Mouse (Mus musculus) midbrain, embryonic 13.5 days (tissue): ENCODE measurements around the gene Kifc1. TPM values are rescaled to one million over a fixed set of nuclear protein-coding genes. Genes with fewer than 3 reads are reported as not detected.
A peak's percentile ranks its signal among the peaks of the same experiment; 100 is the strongest.

Source experiments
- ATAC-seq: fragments of 200-750 bp; cut with Nextera tagmentation; 2 replicates; pipeline ENCODE4 v1.8.0; 2017; ENCODE audit warnings: mild to moderate bottlenecking, moderate TSS enrichment, moderate library complexity
- H3K27ac ChIP-seq: fragments of 300-500 bp; sonication (generic); 2 replicates; pipeline ENCODE4 v1.5.1; 2015; ENCODE audit warnings: inconsistent platforms, mild to moderate bottlenecking, moderate library complexity
- H3K27me3 ChIP-seq: fragments of 300-500 bp; sonication (generic); 2 replicates; pipeline ENCODE4 v1.6.1; 2015; ENCODE audit warnings: mild to moderate bottlenecking, inconsistent platforms
- H3K36me3 ChIP-seq: fragments of 300-500 bp; sonication (generic); 2 replicates; pipeline ENCODE4 v1.6.1; 2015; ENCODE audit warnings: mild to moderate bottlenecking, inconsistent platforms
- H3K4me1 ChIP-seq: fragments of 300-500 bp; sonication (generic); replicated peaks from 2 replicates; pipeline ENCODE4 v1.6.1; 2015; ENCODE audit warnings: inconsistent platforms
- H3K4me2 ChIP-seq: fragments of 300-500 bp; sonication (generic); replicated peaks from 2 replicates; pipeline ENCODE4 v1.6.1; 2015; ENCODE audit warnings: moderate library complexity, mild to moderate bottlenecking, inconsistent platforms
- H3K4me3 ChIP-seq: fragments of 300-500 bp; sonication (generic); replicated peaks from 2 replicates; pipeline ENCODE4 v1.5.1; 2015; ENCODE audit warnings: mild to moderate bottlenecking, inconsistent platforms
- H3K9ac ChIP-seq: fragments of 300-500 bp; sonication (generic); replicated peaks from 2 replicates; pipeline ENCODE4 v1.6.1; 2015; ENCODE audit warnings: mild to moderate bottlenecking, inconsistent platforms
- H3K9me3 ChIP-seq: fragments of 300-500 bp; sonication (generic); 2 replicates; pipeline ENCODE4 v1.6.1; 2016; ENCODE audit warnings: mild to moderate bottlenecking, inconsistent platforms
- WGBS: fragments of 180-500 bp; shearing (Covaris S2); methylation state at CpG from one replicate; pipeline ENCODE4 v1.1.7; 2015; 5-methylcytosine and 5-hydroxymethylcytosine counted together
- polyA plus RNA-seq: library from polyadenylated mRNA; unstranded; fragments of >200 nt; fragmentation: Nextera tagmentation; extraction: Ambion mirVana; gene quantifications from 2 replicates; pipeline ENCODE4 v1.2.1, GENCODE M21; 2015

Kifc1 gene
- polyA plus RNA-seq = 2.9 and 3.0 TPM in 2 replicates

DNA sequence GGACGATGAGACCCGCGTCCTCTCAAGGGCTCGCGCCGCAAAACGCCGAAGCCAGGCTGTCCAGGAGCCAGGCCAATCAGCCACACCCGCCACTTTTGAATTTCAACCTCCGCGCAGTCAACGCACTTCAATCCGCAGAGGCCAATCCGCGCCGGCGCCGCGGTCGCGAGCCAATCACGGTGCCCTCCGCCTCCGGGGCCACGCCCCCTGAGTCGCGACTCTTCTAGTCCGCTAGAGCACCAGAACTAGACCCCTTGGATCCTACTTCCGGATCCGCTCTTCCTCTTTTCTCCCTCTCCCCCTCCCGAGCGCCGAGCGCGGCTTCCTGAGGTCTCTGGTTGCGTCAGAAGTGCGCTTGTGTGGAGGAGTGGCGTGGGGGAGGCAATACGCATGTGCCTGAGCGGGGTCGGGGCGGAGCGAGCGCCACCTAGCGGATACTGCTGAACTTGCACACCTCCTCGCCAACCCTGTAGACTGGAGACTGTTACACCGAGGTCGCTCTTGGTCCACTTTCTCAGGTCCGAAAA, at the start of gene Kifc1:
Kifc1 (minus strand) TSS at position 129 of the 527 bp plus-strand sequence.
- Histone ChIP-seq H3K36me3 (peaks cover 4% of the 10 kb centered on the region; the same call in 1 of the 2 replicates), H3K4me2 (peak within 1 kb of the TSS; percentile 72), H3K27me3 (peaks cover 3% of the 10 kb centered on the region; the same call in 1 of the 2 replicates), H3K4me1 (peaks cover 19% of the 10 kb centered on the region), H3K9ac (peak within 1 kb of the TSS; percentile 69), H3K4me3 (peak within 1 kb of the TSS; percentile 64), H3K9me3 (no peaks in the 10 kb centered on the region), H3K27ac (0 out of 2 replicates have a peak within 1 kb of the TSS, but pooled peaks have one; percentile 25)
- peak; percentile 99 for ATAC-seq
- WGBS = under 1% methylated on average over 49 of the region's 49 CpGs

DNA sequence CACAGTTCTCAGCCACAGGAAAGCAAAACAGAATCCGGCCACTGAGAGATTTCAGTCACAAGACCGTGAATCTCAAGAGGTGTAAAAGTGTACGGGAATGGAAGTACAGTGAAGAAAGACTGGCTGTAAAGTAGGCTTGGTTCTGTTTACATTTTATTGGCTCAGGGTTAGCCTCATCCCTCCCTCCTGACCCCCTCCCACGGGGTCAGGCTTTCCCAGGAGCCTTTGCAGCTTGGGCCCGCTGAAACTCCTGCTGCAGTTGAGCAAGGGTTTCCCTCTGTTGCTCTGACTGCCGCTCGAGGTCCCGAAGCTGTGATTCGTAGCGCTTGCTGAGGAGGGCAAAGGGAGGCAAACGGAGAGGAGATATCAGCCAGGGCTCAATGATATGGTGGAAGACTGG, 48.3 kb upstream of the Kifc1 start:
- H3K4me1 ChIP-seq = peaks cover 26% of the 10 kb centered on the region
- WGBS = 86% methylated on average over 11 of the region's 11 CpGs

GRCm38 (mm10) chr17:33936993-33937392, 46.5 kb upstream of the Kifc1 start:
- peaks cover 65% of the 10 kb centered on the region for H3K36me3 ChIP-seq
- H3K27me3 ChIP-seq = no peaks in the 10 kb centered on the region
- peaks cover 23% of the 10 kb centered on the region for H3K4me1 ChIP-seq
- H3K4me2 ChIP-seq = no peak overlapping the region
- H3K27ac ChIP-seq = no peak overlapping the region
- H3K9me3 ChIP-seq = no peaks in the 10 kb centered on the region
- H3K4me3 ChIP-seq = no peak overlapping the region
- WGBS = 83% methylated on average over 15 of the region's 15 CpGs
- H3K9ac ChIP-seq = no peak overlapping the region
- ATAC-seq = no peak

More for the DNA sequence above, 48.3 kb upstream of the Kifc1 start:
- Histone ChIP-seq H3K36me3 (peaks cover 60% of the 10 kb centered on the region), H3K27me3 (no peaks in the 10 kb centered on the region), H3K4me2 (peak overlapping the region; percentile 99), H3K4me3 (peak overlapping the region; percentile 88; the same call in 1 of the 2 replicates), H3K27ac (no peak overlapping the region), H3K9ac (0 out of 2 replicates have a peak overlapping the region, but pooled peaks have one; percentile 85), H3K9me3 (no peaks in the 10 kb centered on the region)
- no peak for ATAC-seq

- 89% methylated on average over 21 of the region's 21 CpGs for WGBS
- no peaks in the 10 kb centered on the region for H3K9me3 ChIP-seq
- no peak for ATAC-seq
- no peak overlapping the region for H3K9ac ChIP-seq
- H3K4me2 ChIP-seq = no peak overlapping the region
- H3K27ac ChIP-seq = no peak overlapping the region
- H3K4me1 ChIP-seq = peaks cover 22% of the 10 kb centered on the region
- H3K36me3 ChIP-seq = peaks cover 64% of the 10 kb centered on the region
- no peak overlapping the region for H3K4me3 ChIP-seq
- H3K27me3 ChIP-seq = no peaks in the 10 kb centered on the region
These were observed 45.1 kb upstream of the Kifc1 start for GRCm38 (mm10) chr17:33935422-33936055.

DNA sequence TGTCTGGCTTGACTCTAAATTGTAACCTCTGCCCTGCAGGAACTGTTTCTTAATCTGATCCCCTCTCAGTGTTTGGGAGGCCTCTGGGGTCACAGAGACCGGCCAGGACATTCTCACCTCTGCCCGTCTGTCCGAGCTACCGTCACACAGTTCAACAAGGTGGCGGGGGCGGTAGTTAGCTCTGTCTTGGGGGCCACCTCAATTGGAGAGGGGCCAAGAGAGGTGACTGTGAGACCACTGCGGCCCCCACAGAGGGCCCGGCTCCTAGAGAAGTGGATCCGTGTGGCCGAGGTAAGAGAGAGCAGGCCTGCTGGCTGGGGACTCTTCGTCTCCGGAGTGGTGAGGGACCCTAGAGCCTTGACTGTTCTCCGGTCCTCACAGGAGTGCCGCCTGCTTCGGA, 42.5 kb upstream of the Kifc1 start:
- Histone ChIP-seq H3K4me3 (no peak overlapping the region), H3K4me2 (no peak overlapping the region), H3K27ac (no peak overlapping the region), H3K9ac (no peak overlapping the region; the same call in 1 of the 2 replicates), H3K4me1 (peaks cover 25% of the 10 kb centered on the region), H3K36me3 (peaks cover 55% of the 10 kb centered on the region), H3K9me3 (no peaks in the 10 kb centered on the region), H3K27me3 (no peaks in the 10 kb centered on the region)
- no peak for ATAC-seq
- WGBS = 97% methylated on average over 15 of the region's 15 CpGs

- H3K4me2 ChIP-seq = no peak overlapping the region
- H3K9ac ChIP-seq = no peak overlapping the region
- H3K27ac ChIP-seq = no peak overlapping the region
- H3K4me3 ChIP-seq = no peak overlapping the region
- H3K27me3 ChIP-seq = no peaks in the 10 kb centered on the region
- H3K4me1 ChIP-seq = peaks cover 28% of the 10 kb centered on the region
- H3K9me3 ChIP-seq = no peaks in the 10 kb centered on the region
- ATAC-seq = no peak
- peaks cover 56% of the 10 kb centered on the region for H3K36me3 ChIP-seq
- WGBS = 83% methylated on average over 14 of the region's 14 CpGs
These were observed 42.0 kb upstream of the Kifc1 start for GRCm38 (mm10) chr17:33932448-33932847.

DNA sequence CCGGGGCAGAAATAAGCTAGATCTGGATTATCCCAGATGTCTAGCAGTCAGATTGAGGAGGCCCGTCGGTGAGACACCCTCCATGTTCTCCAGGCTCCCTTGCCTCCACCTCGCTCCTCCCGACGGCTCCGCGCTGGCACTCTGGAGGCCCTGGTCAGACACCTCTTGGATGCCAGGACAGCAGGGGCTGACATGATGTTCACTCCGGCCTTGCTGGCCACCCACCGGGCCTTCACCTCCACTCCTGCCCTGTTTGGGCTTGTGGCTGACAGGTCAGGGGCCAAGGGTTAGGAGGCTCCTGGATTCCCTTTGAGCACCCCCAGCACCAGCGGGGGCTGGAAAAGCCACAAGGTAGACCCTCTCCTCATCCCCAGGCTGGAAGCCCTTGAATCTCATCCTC, 41.5 kb upstream of the Kifc1 start:
- Histone ChIP-seq H3K4me2 (no peak overlapping the region), H3K9me3 (no peaks in the 10 kb centered on the region), H3K4me1 (peaks cover 28% of the 10 kb centered on the region), H3K9ac (no peak overlapping the region), H3K27me3 (no peaks in the 10 kb centered on the region), H3K27ac (no peak overlapping the region), H3K4me3 (no peak overlapping the region), H3K36me3 (peaks cover 53% of the 10 kb centered on the region)
- ATAC-seq = no peak
- 90% methylated on average over 11 of the region's 11 CpGs for WGBS

- Histone ChIP-seq H3K9me3 (no peaks in the 10 kb centered on the region), H3K36me3 (peaks cover 52% of the 10 kb centered on the region), H3K4me1 (peaks cover 28% of the 10 kb centered on the region), H3K27me3 (no peaks in the 10 kb centered on the region), H3K9ac (peak overlapping the region; percentile 95), H3K4me3 (peak overlapping the region; percentile 94), H3K4me2 (peak overlapping the region; percentile 100), H3K27ac (no peak overlapping the region)
- 36% methylated on average over 18 of the region's 18 CpGs for WGBS
- ATAC-seq = no peak
These were observed 40.9 kb upstream of the Kifc1 start for GRCm38 (mm10) chr17:33931159-33931866.

GRCm38 (mm10) chr17:33930280-33931158, 40.1 kb upstream of the Kifc1 start:
- WGBS = under 1% methylated on average over 45 of the region's 45 CpGs
- ATAC-seq = peak; percentile 8; the same call in 1 of the 2 replicates
- Histone ChIP-seq H3K4me2 (peak overlapping the region; percentile 100), H3K27me3 (no peaks in the 10 kb centered on the region), H3K9ac (peak overlapping the region; percentile 95), H3K9me3 (no peaks in the 10 kb centered on the region), H3K36me3 (peaks cover 52% of the 10 kb centered on the region), H3K27ac (peak overlapping the region; percentile 96), H3K4me3 (peak overlapping the region; percentile 94), H3K4me1 (peaks cover 28% of the 10 kb centered on the region)

DNA sequence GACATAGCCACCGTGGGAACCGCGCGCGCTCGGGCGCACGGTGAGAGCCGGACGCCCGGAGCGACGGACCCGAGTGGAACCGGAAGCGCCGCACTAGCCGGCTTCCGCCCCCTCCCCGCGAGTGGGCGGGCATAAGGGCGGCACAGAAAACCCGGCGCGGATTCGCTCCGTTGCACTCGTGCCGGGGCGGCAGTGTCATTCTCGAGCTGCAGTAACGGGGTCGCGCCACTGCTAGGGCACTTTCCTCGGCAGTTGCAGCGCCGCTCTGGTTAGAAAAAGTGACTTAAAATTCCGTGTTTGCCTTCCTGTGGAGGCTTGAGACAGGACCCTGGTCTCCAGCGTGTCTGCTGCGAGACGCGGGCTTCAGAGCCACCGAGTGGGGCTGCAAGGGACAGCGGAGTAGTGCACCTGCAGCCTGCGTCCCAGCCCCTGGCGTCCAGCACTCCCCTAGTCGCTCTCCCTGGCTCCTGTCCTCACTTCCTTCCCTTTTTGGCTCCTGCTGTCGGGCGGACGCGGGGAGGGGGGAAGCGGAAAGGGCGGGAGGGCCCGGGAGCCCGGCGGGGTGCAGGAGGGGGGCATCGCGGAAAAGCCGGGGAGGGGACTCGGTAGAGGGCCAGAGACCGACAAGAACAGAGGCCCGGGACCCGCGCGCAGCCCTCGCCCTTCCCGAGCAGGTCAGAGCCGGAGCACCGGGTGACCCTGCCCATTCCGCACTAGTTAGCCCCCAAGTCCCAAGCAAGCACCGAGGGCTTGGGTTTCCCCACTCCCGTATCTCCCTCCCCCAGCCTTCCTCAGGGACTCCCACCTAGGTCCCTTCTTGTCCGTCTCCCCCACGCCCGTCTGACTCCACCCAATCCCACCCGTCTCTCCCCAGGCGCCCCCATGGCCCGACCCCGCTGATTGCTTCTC, 39.2 kb upstream of the Kifc1 start, which contains the start of gene Rgl2:
Rgl2 (plus strand) TSS at position 173 of the 909 bp plus-strand sequence.
- peak within 1 kb of the TSS; percentile 94 for H3K4me3 ChIP-seq
- peak within 1 kb of the TSS; percentile 95 for H3K9ac ChIP-seq
- H3K27me3 ChIP-seq = no peaks in the 10 kb centered on the region
- peak within 1 kb of the TSS; percentile 100 for H3K4me2 ChIP-seq
- peak within 1 kb of the TSS; percentile 96 for H3K27ac ChIP-seq
- H3K36me3 ChIP-seq = peaks cover 52% of the 10 kb centered on the region
- under 1% methylated on average over 76 of the region's 80 CpGs for WGBS
- H3K9me3 ChIP-seq = no peaks in the 10 kb centered on the region
- peak; percentile 89 for ATAC-seq
- peaks cover 28% of the 10 kb centered on the region for H3K4me1 ChIP-seq
